Mouse (Mus musculus) myocyte (in vitro differentiated cells): ENCODE data around the gene Sbf2. TPM values are rescaled to one million over a fixed set of nuclear protein-coding genes. Genes with fewer than 3 reads are reported as not detected.
A peak's percentile ranks its signal among the peaks of the same experiment; 100 is the strongest.

Experiments
- H3K27me3 ChIP-seq: one replicate; pipeline ENCODE4 v1.6.1; 2011; ENCODE audit not compliant: control insufficient read depth, insufficient read depth, insufficient read length
- H3K36me3 ChIP-seq: one replicate; pipeline ENCODE4 v1.6.1; 2011; ENCODE audit not compliant: control insufficient read depth, insufficient read depth
- H3K4me2 ChIP-seq: one replicate; pipeline ENCODE4 v1.6.1; 2011; ENCODE audit warnings: low read depth, control low read depth
- H3K4me3 ChIP-seq: one replicate; pipeline ENCODE4 v1.5.1; 2011; ENCODE audit warnings: mild to moderate bottlenecking, control low read depth, moderate library complexity
- H3K79me2 ChIP-seq: one replicate; pipeline ENCODE4 v1.6.1; 2011; ENCODE audit not compliant: control insufficient read depth, insufficient read depth
- H3ac ChIP-seq: one replicate; pipeline ENCODE4 v1.6.1; 2011; ENCODE audit not compliant: control insufficient read depth, insufficient read length
- CEBPB ChIP-seq: IDR thresholded peaks from 2 replicates; pipeline ENCODE4 v1.6.1; 2011; ENCODE audit warnings: mild to moderate bottlenecking, moderate library complexity; ENCODE audit not compliant: poor library complexity, insufficient read depth, severe bottlenecking
- E2F4 ChIP-seq: IDR thresholded peaks from one replicate; pipeline ENCODE4 v1.6.1; 2011; ENCODE audit warnings: mild to moderate bottlenecking, control low read depth, moderate library complexity; ENCODE audit not compliant: insufficient read depth
- MAX ChIP-seq: IDR thresholded peaks from one replicate; pipeline ENCODE4 v1.6.1; 2011; ENCODE audit warnings: low read depth, mild to moderate bottlenecking, control low read depth
- MYOD1 ChIP-seq, 3 experiments: IDR thresholded peaks; one replicate each; pipeline ENCODE4 v1.6.1; 2011; ENCODE audit warnings: control low read depth in 2 of 3, low read depth in 2 of 3, mild to moderate bottlenecking in 2 of 3, moderate library complexity in 1 of 3; ENCODE audit not compliant: insufficient read length in 2 of 3, control insufficient read depth in 1 of 3
- MYOG ChIP-seq, 3 experiments: IDR thresholded peaks; one replicate each; pipeline ENCODE4 v1.6.1; 2011; ENCODE audit warnings: control low read depth in 2 of 3, low read depth in 2 of 3, mild to moderate bottlenecking in 2 of 3; ENCODE audit not compliant: insufficient read length in 2 of 3, control insufficient read depth in 1 of 3, insufficient read depth in 1 of 3
- POLR2A ChIP-seq: IDR thresholded peaks from one replicate; pipeline ENCODE4 v1.6.1; 2011; ENCODE audit warnings: low read depth, mild to moderate bottlenecking, control low read depth, moderate library complexity; ENCODE audit not compliant: insufficient read length
- POLR2AphosphoS2 ChIP-seq: IDR thresholded peaks from one replicate; pipeline ENCODE4 v1.6.1; 2011; ENCODE audit warnings: low read depth, control low read depth; ENCODE audit not compliant: insufficient read length
- REST ChIP-seq: IDR thresholded peaks from one replicate; pipeline ENCODE4 v1.6.1; 2011; ENCODE audit warnings: mild to moderate bottlenecking, control low read depth, moderate library complexity; ENCODE audit not compliant: insufficient read depth, insufficient read length
- SRF ChIP-seq: IDR thresholded peaks from one replicate; pipeline ENCODE4 v1.6.1; 2011; ENCODE audit warnings: low read depth; ENCODE audit not compliant: control insufficient read depth, insufficient read length
- TCF12 ChIP-seq: IDR thresholded peaks from one replicate; pipeline ENCODE4 v1.6.1; 2011; ENCODE audit warnings: mild to moderate bottlenecking, control low read depth; ENCODE audit not compliant: poor library complexity, insufficient read depth, severe bottlenecking
- TCF3 ChIP-seq: IDR thresholded peaks from one replicate; pipeline ENCODE4 v1.6.1; 2011; ENCODE audit warnings: low read depth, control low read depth; ENCODE audit not compliant: insufficient read length
- USF1 ChIP-seq: IDR thresholded peaks from one replicate; pipeline ENCODE4 v1.6.1; 2011; ENCODE audit warnings: low read depth, mild to moderate bottlenecking, control low read depth, moderate library complexity
- polyA plus RNA-seq: library from polyadenylated mRNA; unstranded; fragments of >200 nt; fragmentation: generic; extraction: Trizol; gene quantifications from one replicate; pipeline ENCODE4 v1.2.1, GENCODE M21; 2012; ENCODE audit warnings: missing spikeins

Gene Sbf2
- polyA plus RNA-seq, 1 experiment = 11.3 TPM

GRCm38 (mm10) chr7:110321106-110321505 lies 293.6 kb downstream of the Sbf2 start:
- no peak overlapping the region for H3ac ChIP-seq
- no peak overlapping the region for H3K4me2 ChIP-seq
- peaks cover 23% of the 10 kb centered on the region for H3K36me3 ChIP-seq
- no peaks in the 10 kb centered on the region for H3K27me3 ChIP-seq
- H3K79me2 ChIP-seq = no peaks in the 10 kb centered on the region
- TF ChIP-seq TCF12 (no peak), CEBPB (no peak), MYOD1 (IDR thresholded peaks at IDR 0.05; ENCODE audit: control insufficient read depth in 1 of 3, insufficient read length in 2 of 3, low read depth in 2 of 3) (no peak), E2F4 (no peak), TCF3 (no peak)
- H3K4me3 ChIP-seq = no peak overlapping the region

DNA sequence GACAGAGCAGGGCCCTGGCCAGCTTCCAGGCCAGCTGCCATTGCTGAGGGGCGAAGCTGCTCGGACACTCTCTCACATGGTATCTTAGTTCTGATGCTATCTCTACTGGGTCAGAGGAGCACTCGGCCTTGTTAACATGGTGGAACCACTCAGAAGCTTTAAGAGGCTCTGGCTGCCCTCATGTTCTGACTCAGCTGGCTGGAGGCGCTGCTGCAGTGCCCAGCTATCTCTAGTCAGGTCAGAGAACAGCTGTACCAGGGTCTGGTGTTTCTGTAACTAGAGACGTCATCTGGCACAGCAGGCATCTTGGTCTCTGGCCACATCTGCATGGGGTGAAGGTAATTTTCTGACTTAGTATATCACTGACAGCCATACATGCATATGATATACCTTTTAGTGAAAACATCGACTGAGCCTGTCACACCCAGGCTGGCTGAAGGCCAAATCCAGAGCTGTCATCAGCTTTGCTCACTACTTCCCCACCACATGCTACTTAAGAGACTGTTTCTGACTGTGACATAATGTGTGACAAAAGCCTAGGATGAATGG lies 295.7 kb downstream of the Sbf2 start:
- TF ChIP-seq POLR2AphosphoS2 (no peak), POLR2A (no peak), REST (no peak), SRF (no peak), CEBPB (no peak), TCF3 (no peak), MYOD1 (IDR thresholded peaks at IDR 0.05; ENCODE audit: control insufficient read depth in 1 of 3, insufficient read length in 2 of 3, low read depth in 2 of 3) (peak in 2 of 3 experiments; percentile 67 to 77), MYOG (IDR thresholded peaks at IDR 0.05; ENCODE audit: control insufficient read depth in 1 of 3, insufficient read depth in 1 of 3, insufficient read length in 2 of 3, low read depth in 2 of 3) (peak; percentile 1 to 57 (median 43)), USF1 (no peak), MAX (no peak), TCF12 (no peak)

GRCm38 (mm10) chr7:110317412-110317811 lies 297.3 kb downstream of the Sbf2 start:
- H3K27me3 ChIP-seq = no peaks in the 10 kb centered on the region
- H3K4me3 ChIP-seq = no peak overlapping the region
- no peak for TF ChIP-seq REST
- TF ChIP-seq MYOD1 (IDR thresholded peaks at IDR 0.05; ENCODE audit: control insufficient read depth in 1 of 3, insufficient read length in 2 of 3, low read depth in 2 of 3) = no peak
- TF ChIP-seq POLR2A = no peak
- no peak for TF ChIP-seq TCF3
- no peak for TF ChIP-seq TCF12
- no peak for TF ChIP-seq MAX

More for the DNA sequence above, 295.7 kb downstream of the Sbf2 start:
- H3K4me3 ChIP-seq = no peak overlapping the region
- no peaks in the 10 kb centered on the region for H3K79me2 ChIP-seq
- no peak overlapping the region for H3ac ChIP-seq
- H3K36me3 ChIP-seq = peaks cover 27% of the 10 kb centered on the region
- H3K4me2 ChIP-seq = peak overlapping the region; percentile 14
- no peaks in the 10 kb centered on the region for H3K27me3 ChIP-seq

DNA sequence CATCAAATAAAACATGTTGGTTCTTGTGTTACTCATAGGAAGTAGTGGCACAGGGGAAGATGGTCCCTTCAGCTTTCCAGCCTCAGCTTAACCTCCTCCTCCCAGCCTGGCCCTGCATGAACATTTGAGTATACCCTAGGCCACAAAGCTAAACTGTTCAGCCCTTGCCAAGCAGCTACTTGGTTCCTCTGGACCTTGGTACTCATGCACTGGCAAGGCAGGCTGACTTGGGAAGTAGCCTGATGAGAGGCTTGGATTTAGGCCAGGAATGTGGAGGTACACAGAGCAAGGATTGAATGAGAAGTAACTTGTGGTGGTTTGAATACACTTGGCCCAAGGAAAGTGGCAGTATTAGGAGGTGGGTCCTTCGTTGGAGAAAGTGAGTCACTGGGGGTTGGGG lies 299.4 kb downstream of the Sbf2 start:
- Histone ChIP-seq H3K4me3 (no peak overlapping the region), H3K79me2 (no peaks in the 10 kb centered on the region), H3K36me3 (peaks cover 40% of the 10 kb centered on the region), H3K4me2 (no peak overlapping the region), H3ac (no peak overlapping the region), H3K27me3 (no peaks in the 10 kb centered on the region)
- TF ChIP-seq SRF (no peak), TCF12 (no peak), TCF3 (no peak), POLR2AphosphoS2 (no peak), E2F4 (no peak), REST (no peak)

More at GRCm38 (mm10) chr7:110317412-110317811, 297.3 kb downstream of the Sbf2 start:
- H3K36me3 ChIP-seq = peaks cover 27% of the 10 kb centered on the region
- no peaks in the 10 kb centered on the region for H3K79me2 ChIP-seq
- H3ac ChIP-seq = no peak overlapping the region
- no peak overlapping the region for H3K4me2 ChIP-seq

GRCm38 (mm10) chr7:110314401-110314890 lies 300.3 kb downstream of the Sbf2 start:
- TF ChIP-seq REST = no peak
- no peak for TF ChIP-seq CEBPB
- no peak for TF ChIP-seq TCF12
- TF ChIP-seq TCF3 = no peak
- no peak for TF ChIP-seq POLR2AphosphoS2
- TF ChIP-seq MAX = no peak
- TF ChIP-seq POLR2A = no peak
- no peak for TF ChIP-seq E2F4
- TF ChIP-seq MYOD1 (IDR thresholded peaks at IDR 0.05; ENCODE audit: control insufficient read depth in 1 of 3, insufficient read length in 2 of 3, low read depth in 2 of 3) = no peak
- Histone ChIP-seq H3K4me3 (no peak overlapping the region), H3K4me2 (no peak overlapping the region), H3K27me3 (no peaks in the 10 kb centered on the region), H3K79me2 (no peaks in the 10 kb centered on the region), H3ac (no peak overlapping the region), H3K36me3 (peaks cover 40% of the 10 kb centered on the region)
